Mouse (Mus musculus): ENCODE measurements around the gene Rgs7. TPM values are rescaled to one million over a fixed set of nuclear protein-coding genes. Genes with fewer than 3 reads are reported as not detected.

Gene Rgs7
- total RNA-seq, 2 experiments from 2014 or later: 73.7 to 80.5 TPM

GRCm38 (mm10) chr1:175433128-175433527 is 59.2 kb downstream of the Rgs7 start:
- no peak for DNase-seq (ENCODE audit: low spot score in 2 of 2)

DNA sequence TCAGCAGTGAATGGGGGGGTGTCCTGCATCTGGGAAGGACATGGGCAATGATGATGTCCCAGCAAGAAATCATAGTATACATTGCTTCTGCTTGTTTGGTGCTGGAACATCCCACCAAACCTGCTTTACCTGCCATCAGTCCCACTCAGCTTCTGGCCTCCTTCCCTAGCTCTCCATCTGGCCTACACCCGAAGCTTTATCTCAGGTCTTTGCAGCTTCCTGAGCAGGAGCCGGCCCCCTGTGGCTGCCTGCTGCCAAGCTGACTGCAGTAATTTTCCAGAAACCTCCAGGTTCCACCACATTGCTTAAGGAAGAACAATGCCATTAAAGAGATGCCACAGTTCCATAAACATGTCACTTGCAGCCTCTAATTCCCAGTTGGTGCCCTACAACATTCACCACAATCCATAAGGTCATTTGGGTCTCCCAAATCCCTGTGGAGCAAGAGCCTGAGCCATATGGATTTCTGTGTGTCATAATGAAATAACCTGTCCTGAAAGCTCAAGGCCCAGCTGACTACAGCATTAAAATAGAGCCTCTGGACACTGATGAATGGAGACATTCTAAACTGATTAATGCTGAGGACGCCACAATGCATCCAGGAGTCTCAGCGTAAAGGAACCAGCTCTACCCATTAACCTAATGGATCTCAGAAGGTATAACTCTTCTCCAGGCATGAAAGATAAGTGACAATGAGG is 60.8 kb downstream of the Rgs7 start:
- no peak for DNase-seq (ENCODE audit: low spot score in 2 of 2)

GRCm38 (mm10) chr1:175427112-175427511 is 65.2 kb downstream of the Rgs7 start:
- no peak for DNase-seq (ENCODE audit: low spot score in 2 of 2)

DNA sequence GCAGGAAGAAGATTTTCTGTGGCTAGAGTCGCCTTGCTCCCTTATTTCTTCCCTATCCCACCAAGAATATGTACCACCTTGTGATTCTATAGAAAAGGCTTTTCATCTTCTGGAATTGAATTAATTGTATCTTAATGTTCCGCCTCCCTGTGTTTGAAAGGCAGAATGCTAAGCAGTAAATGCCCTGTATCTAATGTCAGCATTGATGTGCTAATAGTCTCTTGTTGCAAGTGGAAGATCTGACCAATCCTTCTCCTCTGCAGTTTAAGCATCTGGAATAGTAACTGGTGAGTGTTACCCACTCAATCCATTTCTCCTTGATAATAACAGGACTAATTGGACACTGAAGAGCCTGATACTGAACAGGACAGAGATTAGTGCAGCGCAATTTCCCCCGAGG is 65.9 kb downstream of the Rgs7 start:
- DNase-seq (ENCODE audit: low spot score in 2 of 2): no peak

- no peak for DNase-seq (ENCODE audit: low spot score in 2 of 2)
Observed at GRCm38 (mm10) chr1:175420883-175421282, 71.4 kb downstream of the Rgs7 start.

DNA sequence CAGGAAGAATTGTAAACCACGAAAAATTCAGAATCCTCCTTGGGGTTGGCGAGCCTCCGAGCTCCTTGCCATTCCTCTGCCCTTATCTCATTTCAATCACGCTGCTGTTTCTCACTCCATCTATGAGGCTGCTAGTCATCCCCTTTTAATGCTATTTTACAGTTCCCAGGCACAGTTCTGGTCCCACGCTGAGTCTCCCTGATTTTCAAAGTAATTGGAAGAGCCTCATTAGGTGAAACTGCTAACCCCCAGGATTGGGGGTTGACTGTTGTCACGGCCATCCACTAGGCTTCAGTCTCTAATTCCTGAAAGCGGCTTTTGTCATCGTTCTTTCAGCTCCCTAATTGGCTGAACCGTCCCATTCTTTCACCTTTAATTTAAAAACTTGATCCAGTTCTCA is 76.6 kb downstream of the Rgs7 start:
- DNase-seq (ENCODE audit: low spot score in 2 of 2): no peak

DNA sequence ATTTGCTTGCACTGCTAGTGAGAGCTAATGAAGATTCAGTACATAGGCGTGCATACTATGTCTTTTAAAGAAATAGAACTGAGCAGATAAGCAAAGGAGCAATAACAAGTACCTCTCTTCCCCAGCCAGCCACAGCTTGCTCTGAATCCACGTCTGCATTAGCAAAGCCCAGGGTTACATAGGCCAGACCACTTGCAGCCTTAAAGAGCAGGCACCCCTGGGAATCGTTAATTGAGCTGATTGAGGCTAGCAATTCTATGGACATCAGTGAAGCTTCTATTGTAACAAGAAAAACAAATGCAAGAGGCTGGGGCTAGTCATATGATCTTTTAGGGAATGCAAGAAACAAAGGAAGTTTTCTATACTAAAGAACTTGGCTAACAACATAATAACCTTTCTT is 81.9 kb downstream of the Rgs7 start:
- no peak for DNase-seq (ENCODE audit: low spot score in 2 of 2)

GRCm38 (mm10) chr1:175391894-175392293 is 100.4 kb downstream of the Rgs7 start:
- no peak for DNase-seq (ENCODE audit: low spot score in 2 of 2)

DNA sequence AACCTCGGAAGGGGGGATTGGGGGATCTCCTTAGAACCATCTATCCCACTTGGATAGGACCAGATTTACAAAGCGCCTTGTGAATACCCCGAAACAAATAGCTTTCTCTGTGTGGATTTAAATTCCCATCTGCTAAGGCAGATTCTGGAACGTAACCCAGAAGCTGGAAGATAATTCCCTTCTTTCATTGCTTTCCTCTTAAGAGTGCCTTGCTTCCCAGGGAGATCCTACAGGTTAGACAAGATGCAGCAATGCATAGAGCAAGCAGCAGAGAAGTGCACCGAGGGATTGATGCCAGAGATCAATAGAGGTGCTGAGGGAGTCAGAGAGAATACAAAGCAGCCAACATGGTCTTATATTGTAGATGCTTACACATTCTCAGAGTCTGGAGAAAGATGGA is 103.0 kb downstream of the Rgs7 start:
- DNase-seq (ENCODE audit: low spot score in 2 of 2): peak in 1 of 2 experiments; percentile 42

DNA sequence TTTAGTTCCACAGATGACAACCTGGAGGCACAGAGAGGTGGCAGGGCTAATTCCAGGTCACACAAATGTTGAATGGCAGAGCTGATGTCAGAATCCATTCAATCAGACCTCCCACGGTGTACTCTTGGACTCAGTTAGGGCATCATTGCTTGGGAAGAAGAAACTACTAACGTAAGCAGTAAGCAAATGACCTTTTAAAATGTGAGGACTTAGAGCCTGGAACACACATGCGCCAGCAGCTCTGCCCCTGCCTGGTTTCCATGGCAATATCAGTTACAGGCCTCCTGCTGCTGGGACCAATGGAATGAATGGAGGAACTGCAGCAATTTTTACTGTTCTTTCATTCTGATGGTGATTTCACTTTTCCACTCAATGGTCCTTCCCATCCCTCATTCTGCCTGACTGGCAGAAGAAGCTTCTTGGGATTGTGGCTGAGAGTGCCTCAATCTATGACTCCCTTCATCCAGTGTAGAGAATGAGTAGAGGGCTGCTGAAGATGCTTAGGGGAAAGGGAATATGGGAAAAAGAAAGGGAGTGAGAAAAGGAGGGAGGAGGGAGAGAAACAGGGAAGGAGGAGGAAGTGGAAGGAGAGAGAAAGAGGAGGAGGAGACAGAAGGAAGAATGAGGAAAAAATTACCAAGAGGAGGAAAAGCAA is 106.6 kb downstream of the Rgs7 start:
- DNase-seq (ENCODE audit: low spot score in 2 of 2): peak; percentile 30 to 52

GRCm38 (mm10) chr1:175372571-175372970 is 119.7 kb downstream of the Rgs7 start:
- no peak for DNase-seq (ENCODE audit: low spot score in 2 of 2)

DNA sequence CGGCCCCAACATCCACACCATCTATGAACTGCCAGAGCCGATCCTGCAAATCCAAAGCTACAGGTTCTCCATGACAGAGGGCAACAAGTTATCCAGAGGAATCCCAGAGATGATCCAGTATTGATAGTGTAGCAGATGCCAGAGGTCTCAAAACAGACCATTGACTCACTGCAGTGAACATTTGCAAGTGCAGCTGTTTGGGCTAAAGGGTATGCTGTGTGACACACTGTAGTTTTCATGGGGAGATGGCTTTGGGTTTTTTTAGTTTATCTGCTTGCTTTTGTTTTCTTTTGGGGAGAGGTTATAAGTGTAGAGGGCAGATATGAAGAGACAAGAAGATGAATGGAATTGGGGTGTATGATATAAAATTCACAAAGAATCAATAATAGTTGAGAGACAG is 124.2 kb downstream of the Rgs7 start:
- DNase-seq (ENCODE audit: low spot score in 2 of 2): no peak

DNA sequence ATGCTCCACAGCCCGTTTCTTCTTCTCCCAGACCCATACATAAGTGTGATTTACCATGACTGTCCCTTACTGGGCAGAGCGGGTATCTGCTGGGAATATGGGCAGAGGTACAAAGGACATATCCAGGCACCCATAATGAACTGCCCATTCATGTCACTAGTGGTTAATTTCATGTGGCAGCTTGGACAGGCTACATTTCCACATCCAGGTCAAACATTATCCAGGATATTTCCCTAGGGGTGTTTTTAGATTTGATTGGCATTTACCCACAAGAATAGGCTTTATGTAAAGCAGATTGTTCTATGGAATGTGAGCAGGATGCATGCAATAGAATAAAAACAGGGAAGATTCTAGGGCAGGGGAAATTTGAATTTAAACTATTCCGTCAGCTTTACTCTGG is 128.7 kb downstream of the Rgs7 start:
- no peak for DNase-seq (ENCODE audit: low spot score in 2 of 2)

- peak in 1 of 2 experiments; percentile 54 for DNase-seq (ENCODE audit: low spot score in 2 of 2)
Observed at GRCm38 (mm10) chr1:175359411-175360366, 132.6 kb downstream of the Rgs7 start.

DNA sequence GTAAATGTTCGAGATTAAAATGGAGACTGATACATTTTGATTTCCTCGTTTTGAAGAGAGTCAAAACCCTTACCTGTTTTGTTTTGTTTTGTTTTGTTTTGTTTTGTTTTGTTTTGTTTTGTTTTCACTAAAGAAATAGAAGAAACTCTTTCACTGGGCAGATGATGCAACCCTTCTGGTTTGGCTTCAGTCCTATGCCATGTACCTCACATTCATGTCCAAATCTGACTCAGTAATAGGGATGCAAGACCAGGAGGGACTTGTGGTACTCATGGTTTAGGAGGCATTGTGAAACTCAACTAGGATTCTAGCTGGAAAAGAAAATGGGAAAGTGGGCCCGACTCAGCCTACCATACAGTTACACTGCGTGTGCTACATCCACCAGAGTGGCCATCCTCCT is 139.4 kb downstream of the Rgs7 start:
- no peak for DNase-seq (ENCODE audit: low spot score in 2 of 2)

- DNase-seq (ENCODE audit: low spot score in 2 of 2): no peak
Observed at GRCm38 (mm10) chr1:175346162-175346561, 146.1 kb downstream of the Rgs7 start.

GRCm38 (mm10) chr1:175336191-175336590 is 156.1 kb downstream of the Rgs7 start:
- DNase-seq (ENCODE audit: low spot score in 2 of 2): no peak

DNA sequence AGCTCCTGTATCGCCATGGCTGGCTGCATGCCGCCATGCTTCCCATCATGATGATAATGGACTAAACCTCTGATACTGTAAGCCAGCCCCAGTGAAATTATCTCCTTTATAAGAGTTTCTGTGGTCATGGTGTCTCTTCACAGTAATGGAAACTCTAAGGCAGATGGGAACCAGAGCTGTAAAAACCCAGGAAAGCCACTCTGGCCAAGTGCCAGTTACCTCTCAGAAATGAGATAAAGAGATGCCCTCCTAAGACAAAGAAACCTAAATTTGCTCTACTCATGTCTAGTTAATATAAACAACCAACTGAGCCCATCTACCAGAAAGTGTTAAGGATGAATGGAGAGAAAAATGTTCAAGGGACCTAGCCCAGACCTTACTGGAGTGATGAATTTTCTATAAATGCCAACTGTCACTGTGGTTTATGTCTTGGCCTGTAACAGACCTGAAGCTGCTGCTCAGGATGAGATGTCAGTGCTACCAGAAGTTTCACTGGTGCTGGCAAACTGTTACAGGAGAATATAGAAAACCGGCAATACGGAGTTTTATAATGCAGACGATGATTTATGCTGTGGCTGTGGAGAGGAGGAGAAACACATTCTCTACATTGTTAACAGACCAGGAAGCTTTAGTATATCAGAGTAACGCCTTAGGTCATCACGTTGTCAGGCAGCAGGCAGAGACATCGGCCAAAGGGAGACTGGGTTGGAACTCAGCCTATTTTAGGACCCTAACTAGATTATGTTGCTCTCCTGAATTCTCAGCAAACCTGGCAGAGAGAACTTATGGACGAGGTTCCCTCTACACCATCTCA is 159.1 kb downstream of the Rgs7 start:
- DNase-seq (ENCODE audit: low spot score in 2 of 2): no peak

GRCm38 (mm10) chr1:175329934-175330471 is 162.3 kb downstream of the Rgs7 start:
- no peak for DNase-seq (ENCODE audit: low spot score in 2 of 2)

GRCm38 (mm10) chr1:175322781-175323180 is 169.5 kb downstream of the Rgs7 start:
- DNase-seq (ENCODE audit: low spot score in 2 of 2): no peak

DNA sequence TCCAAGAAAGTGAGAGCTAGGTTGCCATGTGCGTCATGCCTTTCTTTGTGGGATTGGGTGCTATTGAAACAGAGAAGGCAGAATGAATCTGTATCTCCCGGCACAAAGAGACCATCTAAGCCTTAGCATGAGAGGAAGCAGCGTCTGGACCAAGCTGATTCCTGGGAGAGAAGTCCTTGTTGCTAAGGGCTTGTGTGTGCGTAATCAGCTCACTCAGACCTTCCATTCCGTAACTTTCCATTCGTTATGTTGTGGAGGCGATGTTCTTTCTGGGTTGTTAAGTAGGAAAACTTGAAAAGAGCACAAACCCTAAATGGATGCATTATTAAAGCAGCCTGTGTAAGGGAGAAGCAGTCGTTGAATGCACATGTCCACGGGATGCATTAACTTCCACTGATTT is 173.1 kb downstream of the Rgs7 start:
- DNase-seq (ENCODE audit: low spot score in 2 of 2): no peak
